Mouse (Mus musculus) yolk sac, embryonic 10.5 days (tissue): ENCODE measurements around the gene Ctsr.
"Not testable (repeated sequence)": the region's sequence is repeated elsewhere in the genome, so short reads cannot be mapped to it uniquely, and the experiment has no call there.

ENCODE experiments used
- DNase-seq: peaks from one replicate; pipeline ENCODE4 v3.0.0-alpha.2; 2017; ENCODE audit warnings: low spot score

Gene Ctsr

GRCm38 (mm10) chr13:61164156-61164555 lies at the start of gene Ctsr:
Gene Ctsr (minus strand): TSS chr13:61164256.
- no peak for DNase-seq

- no peak for DNase-seq
Measured at GRCm38 (mm10) chr13:61203310-61203709, 39.3 kb upstream of the Ctsr start, which contains the start of gene Cts6. Gene Cts6 (minus strand): TSS chr13:61203410.

GRCm38 (mm10) chr13:61185151-61185933 lies 21.3 kb upstream of the Ctsr start:
- DNase-seq: not testable (repeated sequence)

- no peak for DNase-seq
Measured at GRCm38 (mm10) chr13:61164622-61165021, 566 bp upstream of the Ctsr start.
